Mouse (Mus musculus): ENCODE data around the gene Gpr141. TPM values are rescaled to one million over a fixed set of nuclear protein-coding genes. Genes with fewer than 3 reads are reported as not detected.

The Gpr141 gene
- polyA plus RNA-seq, 1 experiment from 2014 or later, result 0.46 TPM

DNA sequence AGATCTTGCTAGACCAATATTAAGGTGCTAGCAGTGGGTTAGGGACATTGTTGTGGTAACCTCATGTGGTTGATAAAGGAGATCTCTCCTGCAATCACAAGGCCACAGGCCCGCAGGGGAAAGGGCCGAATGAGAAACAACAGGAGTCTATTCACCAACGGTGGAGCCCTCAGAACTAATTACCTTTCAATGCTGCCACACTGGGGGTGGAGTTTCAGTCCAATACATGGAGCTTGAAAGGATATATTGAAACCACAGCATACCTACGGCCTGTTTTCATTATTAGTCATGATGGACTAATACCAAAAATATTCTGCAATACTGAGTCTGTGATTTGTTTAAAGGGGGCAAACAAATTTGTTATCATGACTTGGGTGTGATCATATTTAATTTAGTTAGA, 120.3 kb downstream of the Gpr141 start:
- H3K27ac ChIP-seq (ENCODE audit: low read length), result no peak overlapping the region
- H3K9ac ChIP-seq (replicated peaks; ENCODE audit: low read depth, low read length), result no peak overlapping the region
- no peaks in the 10 kb centered on the region for H3K4me1 ChIP-seq (ENCODE audit: control insufficient read depth, insufficient read depth, low read length)
- H3K9me3 ChIP-seq (ENCODE audit: control insufficient read depth, low read depth, low read length), result no peaks in the 10 kb centered on the region
- H3K4me3 ChIP-seq (ENCODE audit: low read depth, low read length), result no peak overlapping the region
- WGBS, result 68% methylated on average over 4 of the region's 4 CpGs
- H3K4me2 ChIP-seq (replicated peaks; ENCODE audit: low read depth, low read length), result no peak overlapping the region
- ATAC-seq (ENCODE audit: insufficient number of reproducible peaks, insufficient read depth, low FRiP score, low read depth), result no peak
- no peaks in the 10 kb centered on the region for H3K36me3 ChIP-seq (ENCODE audit: control insufficient read depth, insufficient read depth, low read length)
- no peaks in the 10 kb centered on the region for H3K27me3 ChIP-seq (ENCODE audit: control insufficient read depth, insufficient read depth, low read length)

GRCm38 (mm10) chr13:19701443-19702078, 122.5 kb downstream of the Gpr141 start:
- 71% methylated on average over 11 of the region's 11 CpGs for WGBS
- Histone ChIP-seq H3K27ac (ENCODE audit: low read length) (no peak overlapping the region), H3K36me3 (ENCODE audit: control insufficient read depth, insufficient read depth, low read length) (no peaks in the 10 kb centered on the region), H3K9ac (replicated peaks; ENCODE audit: low read depth, low read length) (no peak overlapping the region), H3K4me1 (ENCODE audit: control insufficient read depth, insufficient read depth, low read length) (no peaks in the 10 kb centered on the region), H3K4me3 (ENCODE audit: low read depth, low read length) (no peak overlapping the region), H3K4me2 (replicated peaks; ENCODE audit: low read depth, low read length) (no peak overlapping the region), H3K27me3 (ENCODE audit: control insufficient read depth, insufficient read depth, low read length) (no peaks in the 10 kb centered on the region), H3K9me3 (ENCODE audit: control insufficient read depth, low read depth, low read length) (no peaks in the 10 kb centered on the region)
- no peak for ATAC-seq (ENCODE audit: insufficient number of reproducible peaks, insufficient read depth, low FRiP score, low read depth)

DNA sequence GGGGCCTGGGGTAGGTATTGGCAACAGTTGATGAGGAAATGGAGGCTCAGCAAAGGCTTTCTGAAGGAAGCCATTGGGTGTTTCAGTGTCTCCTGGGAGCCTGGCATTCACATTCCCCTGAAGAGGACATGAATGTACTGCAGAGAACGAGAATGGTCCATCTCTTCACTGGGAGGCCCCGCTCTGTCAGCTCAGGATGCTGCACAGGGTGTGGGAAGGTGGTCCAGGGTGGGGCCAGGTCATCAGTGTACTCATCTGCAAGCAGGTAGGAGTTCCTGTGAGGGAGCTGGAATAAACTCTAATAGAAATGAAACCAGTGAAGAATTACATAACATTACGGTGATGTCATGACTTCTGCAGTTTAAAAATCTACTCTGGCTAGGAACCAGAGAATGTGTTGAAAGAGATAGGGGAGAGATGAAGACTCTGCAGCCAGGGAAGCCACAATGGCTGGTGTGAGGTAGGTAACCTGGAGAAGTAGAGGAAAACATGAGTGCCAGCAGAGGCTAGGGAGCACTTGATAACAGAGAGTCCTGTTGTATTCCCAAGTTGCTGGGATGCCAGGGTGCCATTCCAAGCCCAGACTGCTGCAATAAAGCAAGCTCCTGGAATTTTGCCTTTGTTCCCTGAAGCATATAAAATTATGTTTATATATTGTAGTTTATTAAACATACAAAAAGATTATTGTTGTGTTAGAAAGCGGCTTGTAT, 123.2 kb downstream of the Gpr141 start:
- Histone ChIP-seq H3K9me3 (ENCODE audit: control insufficient read depth, low read depth, low read length) (no peaks in the 10 kb centered on the region), H3K4me2 (replicated peaks; ENCODE audit: low read depth, low read length) (no peak overlapping the region), H3K27ac (ENCODE audit: low read length) (no peak overlapping the region), H3K4me3 (ENCODE audit: low read depth, low read length) (no peak overlapping the region), H3K27me3 (ENCODE audit: control insufficient read depth, insufficient read depth, low read length) (no peaks in the 10 kb centered on the region), H3K4me1 (ENCODE audit: control insufficient read depth, insufficient read depth, low read length) (no peaks in the 10 kb centered on the region), H3K36me3 (ENCODE audit: control insufficient read depth, insufficient read depth, low read length) (no peaks in the 10 kb centered on the region), H3K9ac (replicated peaks; ENCODE audit: low read depth, low read length) (no peak overlapping the region)
- WGBS, result 79% methylated on average over 4 of the region's 4 CpGs
- ATAC-seq (ENCODE audit: insufficient number of reproducible peaks, insufficient read depth, low FRiP score, low read depth), result no peak

Other genes starting within 250 kb of the Gpr141 start
- gene Epdr1, start 204.3 kb downstream of the Gpr141 start, polyA plus RNA-seq (2014; fragmentation: Nextera tagmentation; extraction: Ambion mirVana), result 20.8 and 21.2 TPM in 2 replicates
- gene Sfrp4, start 201.2 kb downstream of the Gpr141 start, polyA plus RNA-seq (2014; fragmentation: Nextera tagmentation; extraction: Ambion mirVana), result 5.2 and 5.4 TPM in 2 replicates
- gene Nme8, start 126.5 kb downstream of the Gpr141 start, polyA plus RNA-seq (2014; fragmentation: Nextera tagmentation; extraction: Ambion mirVana), result 0.16 TPM in 1 of 2 replicates, not detected in the other